Mouse (Mus musculus) layer of hippocampus, adult 9-10 months (tissue): Measurements from ENCODE around the gene Gm28102.
"Not testable (repeated sequence)": the region's sequence is repeated elsewhere in the genome, so short reads cannot be mapped to it uniquely, and the experiment has no call there.

Experiments
- DNase-seq: peaks from one replicate; pipeline ENCODE4 v3.0.0; 2022; ENCODE audit warnings: low spot score

Gene Gm28102

DNA sequence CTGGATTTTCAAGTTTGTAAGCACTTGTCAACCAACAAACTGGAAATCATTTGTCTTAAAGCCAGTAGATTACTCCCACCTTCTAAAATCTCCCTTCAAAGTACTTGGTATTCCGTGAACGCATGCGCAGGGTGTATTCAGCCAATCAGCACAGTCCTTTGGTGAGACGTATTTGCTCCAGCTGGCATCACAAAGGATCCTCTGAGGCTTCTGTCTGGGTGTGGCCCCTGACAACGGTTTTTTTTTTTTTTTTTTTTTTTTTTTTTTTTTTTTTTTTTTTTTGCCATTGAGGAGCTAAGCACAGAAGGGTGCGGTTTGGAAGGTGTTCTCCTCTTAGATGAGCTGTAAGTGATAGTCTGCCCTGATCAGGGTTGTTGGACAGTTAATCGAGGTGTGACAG is at the start of gene Gm28102:
Gm28102 (plus strand) TSS at position 301 of the 400 bp plus-strand sequence.
- DNase-seq: not testable (repeated sequence)
